Mouse (Mus musculus) testis, adult 2 months (tissue): ENCODE data around the gene Glrx2. TPM values are rescaled to one million over a fixed set of nuclear protein-coding genes. Genes with fewer than 3 reads are reported as not detected.

ENCODE experiments used
- H3K27ac ChIP-seq: fragments of 200-500 bp; 2 replicates; pipeline ENCODE4 v1.5.1; 2012; ENCODE audit warnings: low read depth, low read length; ENCODE audit not compliant: control insufficient read depth, insufficient read depth
- H3K27me3 ChIP-seq: fragments of 200-500 bp; 2 replicates; pipeline ENCODE4 v1.6.1; 2012; ENCODE audit warnings: mild to moderate bottlenecking, low read length, moderate library complexity; ENCODE audit not compliant: control insufficient read depth, insufficient read depth
- H3K36me3 ChIP-seq: fragments of 200-500 bp; 2 replicates; pipeline ENCODE4 v1.6.1; 2012; ENCODE audit warnings: mild to moderate bottlenecking, low read length; ENCODE audit not compliant: control insufficient read depth, insufficient read depth
- H3K4me1 ChIP-seq: fragments of 200-500 bp; 2 replicates; pipeline ENCODE4 v1.6.1; 2012; ENCODE audit warnings: low read length; ENCODE audit not compliant: control insufficient read depth, insufficient read depth
- H3K4me3 ChIP-seq: fragments of 200-500 bp; 2 replicates; pipeline ENCODE4 v1.5.1; 2012; ENCODE audit warnings: low read depth, mild to moderate bottlenecking, low read length, moderate library complexity, mixed read lengths; ENCODE audit not compliant: control insufficient read depth
- CTCF ChIP-seq: fragments of 200-500 bp; IDR thresholded peaks from 2 replicates; pipeline ENCODE4 v1.5.1; 2012; ENCODE audit warnings: low read depth, mild to moderate bottlenecking, inconsistent platforms, low read length, moderate library complexity; ENCODE audit not compliant: control insufficient read depth, insufficient read depth, insufficient replicate concordance
- POLR2A ChIP-seq: fragments of 200-500 bp; IDR thresholded peaks from 2 replicates; pipeline ENCODE4 v1.6.1; 2012; ENCODE audit warnings: low read depth, mild to moderate bottlenecking, inconsistent platforms, low read length, moderate library complexity; ENCODE audit not compliant: control insufficient read depth
- polyA plus RNA-seq: library from polyadenylated mRNA; depleted of rRNA; stranded (reverse); fragments of >200 nt; gene quantifications from 2 replicates; pipeline ENCODE4 v1.2.3, GENCODE M21; 2012

Gene Glrx2
- polyA plus RNA-seq, 1 experiment = 102 TPM

DNA sequence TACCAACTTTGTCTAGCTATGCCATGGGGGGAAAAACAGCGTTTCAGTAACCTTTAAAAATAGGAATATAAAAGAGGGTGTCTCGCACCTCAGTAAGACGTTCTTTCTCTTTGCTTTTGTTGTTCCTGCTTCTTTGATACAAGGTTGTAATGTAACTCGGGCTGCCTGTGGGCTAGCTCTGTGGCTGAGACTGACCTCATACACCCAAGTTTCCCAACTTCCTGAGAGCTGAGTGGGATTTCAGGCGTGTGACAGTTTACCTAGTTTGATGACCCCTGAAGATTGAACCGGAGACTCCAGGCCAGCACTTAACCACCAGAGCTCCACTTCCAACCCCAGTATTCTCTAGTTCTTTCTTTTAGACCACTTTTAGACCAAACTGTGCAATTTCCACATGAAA is 7.8 kb upstream of the Glrx2 start:
- peaks cover 2% of the 10 kb centered on the region for H3K4me1 ChIP-seq
- no peaks in the 10 kb centered on the region for H3K27me3 ChIP-seq
- no peaks in the 10 kb centered on the region for H3K36me3 ChIP-seq
- peak overlapping the region; percentile 8; the same call in 1 of the 2 replicates for H3K27ac ChIP-seq
- H3K4me3 ChIP-seq = no peak overlapping the region
- no peak for TF ChIP-seq POLR2A
- no peak for TF ChIP-seq CTCF

DNA sequence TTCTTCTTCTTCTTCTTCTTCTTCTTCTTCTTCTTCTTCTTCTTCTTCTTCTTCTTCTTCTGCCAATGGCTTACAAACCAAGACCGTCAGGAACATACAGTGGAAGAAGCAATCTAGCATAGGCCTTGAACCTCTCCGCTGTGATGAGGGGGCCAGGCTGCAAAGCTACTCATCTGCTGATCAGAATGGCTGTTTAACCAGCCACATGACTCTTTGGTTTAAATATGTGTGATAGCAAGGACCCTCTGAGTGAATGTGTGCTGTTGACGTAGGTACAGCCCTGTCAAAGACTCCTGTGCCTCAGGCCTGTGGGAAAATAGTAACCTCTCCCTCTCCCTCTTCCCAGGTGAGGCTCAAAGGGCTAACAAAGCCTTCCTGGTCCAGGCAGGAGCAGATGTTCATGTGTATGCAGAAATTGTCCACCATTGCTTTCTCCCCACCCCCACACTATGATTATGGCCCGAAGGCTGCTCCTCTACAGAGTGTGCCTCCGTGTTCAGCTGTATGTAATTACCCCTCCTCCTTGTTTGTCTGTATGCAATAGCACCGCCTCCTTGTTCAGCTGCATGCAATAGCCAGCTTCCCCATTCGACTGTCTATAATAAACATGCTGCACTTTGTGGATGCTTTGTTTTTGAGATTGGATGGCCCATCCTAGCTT is 6.0 kb upstream of the Glrx2 start:
- no peak overlapping the region for H3K4me3 ChIP-seq
- peaks cover 2% of the 10 kb centered on the region for H3K4me1 ChIP-seq
- TF ChIP-seq CTCF (no peak), POLR2A (no peak)
- H3K36me3 ChIP-seq = no peaks in the 10 kb centered on the region
- no peaks in the 10 kb centered on the region for H3K27me3 ChIP-seq
- no peak overlapping the region for H3K27ac ChIP-seq

- H3K36me3 ChIP-seq = no peaks in the 10 kb centered on the region
- no peak overlapping the region for H3K4me3 ChIP-seq
- no peaks in the 10 kb centered on the region for H3K27me3 ChIP-seq
- TF ChIP-seq POLR2A (no peak), CTCF (no peak)
- peaks cover 2% of the 10 kb centered on the region; the same call in 1 of the 2 replicates for H3K4me1 ChIP-seq
- no peak overlapping the region for H3K27ac ChIP-seq
These were observed 5.5 kb upstream of the Glrx2 start for GRCm38 (mm10) chr1:143710627-143710976.

GRCm38 (mm10) chr1:143724456-143725064 is 8.4 kb downstream of the Glrx2 start:
- Histone ChIP-seq H3K36me3 (no peaks in the 10 kb centered on the region), H3K4me3 (no peak overlapping the region), H3K27ac (no peak overlapping the region), H3K27me3 (no peaks in the 10 kb centered on the region), H3K4me1 (no peaks in the 10 kb centered on the region)
- no peak for TF ChIP-seq POLR2A
- TF ChIP-seq CTCF = no peak

DNA sequence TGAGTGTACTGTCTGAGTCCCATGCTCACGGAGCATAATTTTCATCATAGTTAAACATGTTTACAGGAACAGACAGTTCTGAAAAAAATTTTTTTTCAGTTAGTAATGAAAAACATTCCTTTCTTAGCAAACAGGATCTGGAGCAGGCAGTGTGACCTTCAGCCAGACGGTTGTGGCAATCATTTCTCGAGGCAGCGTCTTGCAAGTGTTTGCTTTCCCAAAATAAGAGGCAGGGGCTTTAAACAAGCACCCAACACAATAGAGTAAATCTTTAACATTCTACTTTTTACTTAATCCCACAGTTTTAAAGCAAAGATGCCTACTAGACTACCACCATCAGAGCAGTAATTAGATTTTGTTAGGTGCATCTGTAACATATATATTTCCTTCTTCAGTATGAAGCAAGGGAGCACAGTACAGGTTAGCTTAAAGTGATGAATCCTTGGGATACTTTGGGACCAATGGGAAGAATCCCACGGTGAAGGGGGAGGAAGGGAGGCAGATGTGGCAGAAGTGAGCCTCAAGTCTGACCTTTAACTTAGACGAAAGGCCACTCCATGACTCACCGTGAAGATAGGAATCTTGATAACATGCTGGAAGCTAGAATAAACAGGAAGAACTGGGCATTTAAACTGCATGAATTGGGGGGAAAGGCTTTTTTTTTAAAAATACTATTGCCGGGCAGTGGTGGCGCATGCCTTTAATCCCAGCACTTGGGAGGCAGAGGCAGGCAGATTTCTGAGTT is 11.7 kb downstream of the Glrx2 start:
- no peak for TF ChIP-seq POLR2A
- TF ChIP-seq CTCF = no peak
- no peaks in the 10 kb centered on the region for H3K36me3 ChIP-seq
- H3K27ac ChIP-seq = no peak overlapping the region; the same call in 1 of the 2 replicates
- H3K4me1 ChIP-seq = no peaks in the 10 kb centered on the region
- no peak overlapping the region for H3K4me3 ChIP-seq
- no peaks in the 10 kb centered on the region for H3K27me3 ChIP-seq

GRCm38 (mm10) chr1:143730899-143731298 is 14.8 kb downstream of the Glrx2 start:
- H3K27me3 ChIP-seq = no peaks in the 10 kb centered on the region
- no peak overlapping the region for H3K4me3 ChIP-seq
- H3K4me1 ChIP-seq = no peaks in the 10 kb centered on the region
- no peak overlapping the region for H3K27ac ChIP-seq
- H3K36me3 ChIP-seq = no peaks in the 10 kb centered on the region
- TF ChIP-seq POLR2A (no peak), CTCF (no peak)

GRCm38 (mm10) chr1:143731691-143732090 is 15.6 kb downstream of the Glrx2 start:
- no peak overlapping the region for H3K4me3 ChIP-seq
- no peaks in the 10 kb centered on the region for H3K36me3 ChIP-seq
- no peaks in the 10 kb centered on the region for H3K27me3 ChIP-seq
- no peak for TF ChIP-seq POLR2A
- no peak for TF ChIP-seq CTCF
- H3K4me1 ChIP-seq = no peaks in the 10 kb centered on the region
- H3K27ac ChIP-seq = no peak overlapping the region
